Mouse (Mus musculus) C2C12 (cell line): ENCODE measurements around the gene Aars. TPM values are rescaled to one million over a fixed set of nuclear protein-coding genes. Genes with fewer than 3 reads are reported as not detected.
"Not testable (repeated sequence)": the region's sequence is repeated elsewhere in the genome, so short reads cannot be mapped to it uniquely, and the experiment has no call there.

ENCODE experiments used
- H3K27me3 ChIP-seq: one replicate; pipeline ENCODE4 v1.6.1; 2011; ENCODE audit not compliant: control insufficient read depth, insufficient read depth, insufficient read length
- H3K36me3 ChIP-seq: one replicate; pipeline ENCODE4 v1.6.1; 2011; ENCODE audit not compliant: control insufficient read depth, insufficient read depth
- H3K4me3 ChIP-seq: one replicate; pipeline ENCODE4 v1.5.1; 2011; ENCODE audit warnings: mild to moderate bottlenecking, control low read depth; ENCODE audit not compliant: poor library complexity, insufficient read depth, severe bottlenecking
- H3K79me2 ChIP-seq: one replicate; pipeline ENCODE4 v1.6.1; 2011; ENCODE audit not compliant: control insufficient read depth, insufficient read depth
- H3K79me3 ChIP-seq: one replicate; pipeline ENCODE4 v1.6.1; 2011; ENCODE audit warnings: low read depth, control low read depth
- H3ac ChIP-seq: one replicate; pipeline ENCODE3; 2011; ENCODE audit warnings: low read depth; ENCODE audit not compliant: control insufficient read depth, insufficient read length
- MAX ChIP-seq: IDR thresholded peaks from one replicate; pipeline ENCODE4 v1.6.1; 2011; ENCODE audit warnings: mild to moderate bottlenecking, control low read depth
- MYOG ChIP-seq: IDR thresholded peaks from one replicate; pipeline ENCODE4 v1.6.1; 2011; ENCODE audit not compliant: control insufficient read depth, insufficient read length; ENCODE audit errors: extremely low read depth
- USF1 ChIP-seq: IDR thresholded peaks from one replicate; pipeline ENCODE4 v1.6.1; 2011; ENCODE audit warnings: low read depth, mild to moderate bottlenecking, control low read depth, moderate library complexity
- microRNA-seq: library from miRNA; unstranded; fragments of <30 nt; microRNA quantifications from one replicate; pipeline ENCODE4, GENCODE M21; 2019; ENCODE audit warnings: borderline microRNAs expressed
- polyA plus RNA-seq: library from polyadenylated mRNA; unstranded; fragments of >200 nt; fragmentation: generic; extraction: Trizol; gene quantifications from one replicate; pipeline ENCODE4 v1.2.1, GENCODE M21; 2012; ENCODE audit warnings: missing spikeins

Aars gene
- polyA plus RNA-seq, 1 experiment, result 152 TPM

DNA sequence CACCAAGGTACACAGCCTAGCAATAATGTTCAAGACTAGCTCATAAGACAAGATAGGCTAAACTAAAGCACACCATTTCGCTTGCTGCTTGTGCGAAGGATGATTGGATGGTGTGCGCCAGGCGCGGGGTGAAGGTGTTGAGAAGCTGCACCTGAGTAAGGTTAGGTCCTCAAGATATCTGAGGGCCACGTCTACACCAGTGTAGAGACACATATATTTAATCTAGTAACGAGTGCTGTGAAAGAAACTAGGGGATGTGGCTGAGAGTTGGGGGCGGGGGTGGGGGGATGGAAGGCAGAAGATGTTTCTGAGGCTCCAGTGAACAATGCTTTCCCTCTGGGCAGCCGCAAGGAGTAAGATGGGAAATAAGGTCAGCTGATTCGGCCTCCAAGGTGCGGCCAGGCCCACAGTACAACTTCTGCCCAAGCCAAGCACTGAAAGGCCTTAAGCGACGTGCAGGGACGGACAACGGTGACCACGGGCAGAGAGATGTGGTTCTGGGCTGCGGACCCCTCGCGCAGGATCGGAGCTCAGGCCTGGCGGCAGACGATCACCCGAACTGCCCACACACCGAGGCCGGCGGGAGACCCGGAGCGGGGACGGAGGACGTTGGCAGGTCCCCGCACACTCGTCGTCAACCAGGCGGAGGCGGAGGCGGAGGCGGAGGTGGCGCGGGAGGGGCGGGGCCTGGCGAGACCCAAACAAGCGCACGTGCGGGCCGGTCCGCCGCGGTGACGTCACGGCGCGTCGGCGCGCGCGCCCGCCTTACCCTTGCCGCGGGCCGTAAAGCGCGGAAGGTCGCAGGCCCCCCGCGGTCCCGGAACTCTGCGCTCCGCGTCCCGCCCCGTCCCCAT, 61.1 kb downstream of the Aars start, which contains the start of gene Pdpr:
Pdpr (plus strand) TSS at position 766 of the 854 bp plus-strand sequence.
- Histone ChIP-seq H3K79me2 (peaks cover 9% of the 10 kb centered on the region), H3K4me3 (peak within 1 kb of the TSS; percentile 44), H3ac (peak within 1 kb of the TSS; percentile 59), H3K27me3 (no peaks in the 10 kb centered on the region), H3K79me3 (no peaks in the 10 kb centered on the region), H3K36me3 (no peaks in the 10 kb centered on the region)
- TF ChIP-seq MYOG, result no peak
- no peak for TF ChIP-seq USF1
- peak; percentile 81 for TF ChIP-seq MAX

DNA sequence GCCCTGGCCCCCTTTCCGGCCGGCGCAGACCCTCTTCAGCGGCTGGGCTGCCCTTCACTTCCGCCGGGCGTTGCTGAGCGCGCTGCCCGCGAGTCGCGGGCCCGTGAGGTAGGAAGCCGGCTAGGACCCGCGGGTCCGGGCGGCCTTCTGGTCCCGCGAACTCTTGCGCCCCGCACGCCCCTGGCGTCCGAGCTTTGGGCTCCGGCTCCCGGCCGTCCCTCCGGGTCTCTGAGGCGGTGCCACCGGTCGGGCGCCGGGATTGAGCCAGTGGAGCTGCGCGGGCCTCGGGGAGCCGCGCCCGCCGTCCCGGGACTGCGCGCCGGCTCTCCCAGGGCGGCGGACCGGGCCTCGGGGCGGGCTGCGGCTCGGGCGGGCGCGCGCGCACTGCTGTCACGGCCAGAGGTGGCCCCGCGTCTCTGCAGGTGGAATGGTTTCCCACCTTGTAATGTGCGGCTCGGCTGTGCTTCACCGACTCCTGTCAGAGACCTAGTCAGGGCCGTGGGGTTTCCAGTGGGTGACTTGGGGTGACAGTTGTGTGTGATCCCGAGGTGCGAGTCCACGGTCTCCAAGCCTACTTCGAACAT, 61.9 kb downstream of the Aars start:
- H3ac ChIP-seq, result peak overlapping the region; percentile 59
- peak overlapping the region; percentile 44 for H3K4me3 ChIP-seq
- not testable (repeated sequence) for H3K27me3 ChIP-seq, H3K79me3 ChIP-seq, H3K79me2 ChIP-seq, H3K36me3 ChIP-seq

Small RNA genes within 50 kb of the gene (microRNA-seq; reads per million reads assigned to microRNA genes)
- gene Gm24103 (not detected), gene Mir3473d (4.1 reads per million, percentile 50 among the genes with 10 or more reads in this experiment)

Other genes starting within 250 kb of the Aars start
- 8.6 TPM for gene Il34, start 227.2 kb upstream of the Aars start, polyA plus RNA-seq
- gene Cog4, start 186.5 kb upstream of the Aars start, polyA plus RNA-seq, result 36.9 TPM
- 91.8 TPM for gene Sf3b3, start 186.4 kb upstream of the Aars start, polyA plus RNA-seq
- gene Fuk, start 130.7 kb upstream of the Aars start, polyA plus RNA-seq, result 6.4 TPM
- 23.3 TPM for gene St3gal2, start 113.2 kb upstream of the Aars start, polyA plus RNA-seq
- 44.0 TPM for gene Ddx19a, start 35.3 kb upstream of the Aars start, polyA plus RNA-seq
- 5.6 TPM for gene Ddx19b, start 1.4 kb upstream of the Aars start, polyA plus RNA-seq
- 11.4 TPM for gene Exosc6, start 23.2 kb downstream of the Aars start, polyA plus RNA-seq
- gene Clec18a, start 59.3 kb downstream of the Aars start, polyA plus RNA-seq, result not detected
- 5.2 TPM for gene Pdpr, start 61.5 kb downstream of the Aars start, polyA plus RNA-seq
- gene Glg1, start 226.1 kb downstream of the Aars start, polyA plus RNA-seq, result 30.0 TPM